Mouse (Mus musculus) embryo, embryonic 10.5 days (tissue): Measurements from ENCODE around the gene Insl3.
A peak's percentile ranks its signal among the peaks of the same experiment; 100 is the strongest.
"Not testable (repeated sequence)": the region's sequence is repeated elsewhere in the genome, so short reads cannot be mapped to it uniquely, and the experiment has no call there.

Source experiments
- DNase-seq: peaks from one replicate; pipeline ENCODE4 v3.0.0-alpha.2; 2015; ENCODE audit warnings: low spot score

The Insl3 gene

DNA sequence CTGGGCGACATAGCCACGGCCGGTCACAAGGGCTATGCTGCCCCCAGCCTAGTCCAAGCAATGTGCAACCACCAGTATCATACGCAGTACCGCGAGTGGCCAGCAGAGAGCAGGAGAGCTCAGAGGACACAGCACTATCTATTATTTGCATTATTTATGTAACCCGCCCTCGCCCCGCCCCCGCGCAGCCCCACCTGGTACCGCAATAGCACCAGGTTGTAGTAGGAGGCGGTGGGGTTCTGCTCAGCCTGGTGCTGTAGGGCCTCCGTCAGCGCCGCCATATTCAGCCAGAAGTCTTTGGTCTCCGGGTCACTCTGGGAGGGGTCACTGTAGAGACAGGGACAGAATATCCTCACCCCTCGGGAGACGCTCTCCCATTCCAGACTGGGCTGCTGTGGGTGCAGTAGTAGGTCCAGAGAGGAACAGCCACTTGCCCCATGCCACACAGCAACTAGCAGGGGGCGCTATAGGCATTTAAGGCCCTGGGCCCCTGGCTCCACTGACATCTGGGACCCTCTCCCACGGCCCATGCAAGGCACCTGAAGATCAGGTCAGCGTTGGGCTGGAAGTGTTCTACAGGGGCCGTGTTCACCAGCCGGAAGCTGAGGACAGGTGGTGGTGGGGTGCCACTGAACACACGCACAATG is 20.9 kb downstream of the Insl3 start:
- peak; percentile 91 for DNase-seq

DNA sequence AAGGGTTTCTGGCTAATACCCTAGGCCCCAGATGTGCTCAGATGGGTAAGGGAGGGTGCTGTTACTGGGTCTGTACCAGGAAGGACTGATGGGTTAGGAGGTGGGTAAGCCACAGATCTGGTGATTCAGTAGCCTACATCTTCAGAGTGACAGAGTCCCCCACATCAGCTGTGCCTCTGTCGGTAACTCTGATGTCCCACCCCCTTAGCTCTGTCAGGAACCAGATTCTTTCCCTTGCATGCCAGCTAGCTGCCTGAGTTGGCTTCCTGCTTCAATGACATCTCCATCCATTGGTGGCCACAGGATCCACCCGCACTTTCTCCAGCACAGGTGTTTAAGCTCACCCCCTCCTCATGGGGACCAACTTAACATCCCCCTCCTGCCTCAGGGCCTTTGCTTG is 22.6 kb downstream of the Insl3 start:
- DNase-seq: no peak

DNA sequence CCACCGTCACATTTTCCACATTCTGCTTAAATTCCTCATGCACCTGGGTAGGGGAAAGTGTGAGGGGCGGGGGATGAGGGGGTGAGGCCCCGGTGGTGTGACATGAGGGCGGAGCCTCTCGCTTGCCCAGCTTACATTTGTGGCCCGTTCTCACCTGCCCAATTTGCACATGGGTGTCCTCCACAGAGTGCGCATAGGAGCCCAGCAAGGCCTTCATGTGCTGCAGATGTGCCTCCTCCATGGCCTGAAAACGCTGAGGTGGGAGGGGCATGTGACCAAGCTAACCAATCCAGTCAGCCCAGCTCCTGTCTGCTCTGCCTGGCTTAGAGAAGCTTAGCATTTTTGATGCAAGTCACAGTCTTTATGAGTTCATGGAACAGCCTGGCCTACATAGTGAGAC is 26.5 kb downstream of the Insl3 start:
- DNase-seq: no peak

DNA sequence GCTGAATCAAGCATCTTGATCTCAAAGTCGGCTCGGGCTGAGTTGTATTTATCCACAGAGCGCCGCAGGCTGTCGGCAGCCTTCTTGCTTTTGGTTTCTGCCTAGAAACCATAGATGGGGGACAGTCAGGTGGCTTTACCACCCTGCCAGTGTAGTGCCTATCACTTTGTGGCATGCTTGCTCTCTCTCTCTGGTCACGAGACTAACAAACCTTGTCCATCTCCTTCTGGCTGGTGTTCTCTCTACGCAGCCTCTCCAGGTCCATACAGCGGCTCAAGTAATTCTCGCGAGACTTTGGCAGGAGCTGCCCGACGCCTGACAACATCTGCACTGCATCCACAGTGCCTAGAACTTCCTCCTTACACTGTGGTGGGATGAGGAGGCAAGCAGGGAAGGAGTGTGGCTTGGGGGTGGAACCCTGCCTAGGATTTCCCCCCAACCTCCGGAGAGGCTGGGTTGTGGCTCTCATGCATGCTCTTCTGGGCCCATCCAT is 27.6 kb downstream of the Insl3 start:
- no peak for DNase-seq

DNA sequence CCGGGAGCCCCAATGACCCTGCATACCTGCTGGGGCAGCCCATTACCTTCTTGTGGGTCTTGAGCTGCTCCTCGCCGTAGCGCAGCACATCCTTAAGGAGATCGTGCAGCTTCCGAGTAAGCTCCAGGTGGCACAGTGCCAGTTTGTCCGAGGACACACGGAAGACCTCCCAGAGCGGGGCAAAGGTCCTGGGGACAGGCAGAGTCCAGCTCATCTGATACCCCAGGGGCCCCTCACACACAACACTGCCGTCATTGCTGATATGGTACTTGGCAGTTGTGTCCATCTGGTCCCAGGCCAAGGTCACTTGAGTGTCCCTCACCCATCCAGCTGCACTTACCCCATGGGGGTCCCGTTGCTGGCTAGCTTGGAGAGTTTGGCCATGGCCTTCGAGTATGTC is 28.1 kb downstream of the Insl3 start:
- no peak for DNase-seq

DNA sequence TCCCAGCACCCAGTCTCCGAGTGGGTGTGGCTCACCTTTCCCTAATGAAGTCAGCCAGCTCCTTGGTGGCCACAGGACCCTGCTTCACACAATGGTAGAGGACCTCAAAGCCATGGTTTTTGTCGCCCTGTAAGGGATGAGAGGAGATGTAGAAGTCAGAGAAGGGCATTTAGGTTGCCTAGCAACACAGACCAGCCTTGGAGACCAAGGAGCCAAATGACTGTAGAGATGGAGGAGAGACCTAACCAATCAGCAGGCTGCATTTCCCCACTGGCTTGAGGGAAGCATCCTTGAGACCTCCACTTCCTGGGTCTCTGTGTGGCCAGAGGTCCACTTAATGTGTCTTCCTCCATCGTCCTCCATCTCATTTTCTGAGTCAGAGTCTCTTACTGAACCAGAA is 29.2 kb downstream of the Insl3 start:
- DNase-seq: no peak

DNA sequence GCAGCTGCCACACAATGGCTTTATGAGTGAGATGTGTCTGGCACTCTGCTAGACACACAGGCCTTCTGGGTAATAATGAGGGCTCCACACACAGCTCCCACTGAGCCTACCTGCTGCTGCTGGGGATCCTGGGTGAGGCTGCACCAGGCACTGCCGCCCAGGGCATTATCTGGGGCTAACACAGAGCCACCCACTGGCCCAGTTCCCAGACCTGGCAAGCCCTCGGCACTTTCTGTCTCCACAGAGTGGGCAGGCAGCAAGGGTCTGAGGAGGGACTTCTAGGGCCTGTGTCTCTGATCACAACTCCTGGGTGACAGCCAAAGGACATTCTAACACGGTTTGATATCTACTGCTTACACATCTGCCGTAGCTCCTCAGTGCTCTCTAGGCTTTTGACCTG is 30.2 kb downstream of the Insl3 start:
- DNase-seq: no peak

DNA sequence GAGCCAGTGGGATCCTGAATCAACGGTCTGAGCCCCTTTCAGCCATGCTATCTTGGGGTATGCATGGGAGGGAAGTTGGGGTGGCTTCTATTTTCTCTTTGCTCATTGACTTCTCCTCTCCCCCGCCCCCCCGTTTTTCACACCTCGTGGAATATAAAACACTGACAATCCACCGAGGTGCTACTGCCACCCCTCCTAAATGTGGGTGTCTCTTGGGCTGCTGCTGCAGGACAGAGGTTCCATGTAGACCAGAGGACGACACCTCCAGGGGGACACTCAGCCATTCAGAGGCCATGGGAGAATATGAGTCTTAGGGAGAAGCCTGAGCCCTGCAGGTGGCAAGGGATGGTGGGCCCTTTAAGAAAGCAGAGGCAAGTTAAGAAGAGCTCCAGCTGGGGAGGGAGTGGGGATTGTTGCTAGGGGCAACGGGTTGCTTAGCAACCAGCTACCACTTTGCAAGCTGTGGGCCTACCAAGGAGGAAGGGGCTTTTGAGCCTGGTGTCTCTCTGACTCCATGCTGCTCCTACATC is 31.0 kb downstream of the Insl3 start:
- DNase-seq: peak; percentile 90

DNA sequence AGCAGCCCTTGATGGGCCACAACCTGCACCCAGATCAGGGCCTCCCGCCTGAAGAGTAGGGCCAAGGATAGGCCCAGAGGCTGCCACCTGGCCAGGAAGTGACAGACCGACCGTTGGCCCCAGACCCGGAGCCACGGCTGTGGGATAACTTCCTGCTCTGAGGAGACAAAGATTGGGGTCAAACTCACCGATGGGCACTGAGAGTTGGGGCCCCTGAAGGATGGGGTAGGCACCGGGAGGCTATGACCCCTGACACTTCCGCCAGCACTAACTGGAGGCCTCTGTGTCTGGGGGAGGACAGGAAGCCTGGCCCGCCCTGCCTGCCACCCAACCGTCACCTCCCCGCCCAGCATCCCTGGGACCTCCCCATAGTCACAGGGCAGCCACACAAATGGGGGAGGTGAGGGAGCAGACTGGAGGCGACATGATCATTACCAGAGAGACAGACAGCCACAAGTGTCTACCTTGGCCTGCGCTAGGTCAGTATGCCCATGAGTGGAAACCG is 34.1 kb downstream of the Insl3 start:
- DNase-seq: no peak

DNA sequence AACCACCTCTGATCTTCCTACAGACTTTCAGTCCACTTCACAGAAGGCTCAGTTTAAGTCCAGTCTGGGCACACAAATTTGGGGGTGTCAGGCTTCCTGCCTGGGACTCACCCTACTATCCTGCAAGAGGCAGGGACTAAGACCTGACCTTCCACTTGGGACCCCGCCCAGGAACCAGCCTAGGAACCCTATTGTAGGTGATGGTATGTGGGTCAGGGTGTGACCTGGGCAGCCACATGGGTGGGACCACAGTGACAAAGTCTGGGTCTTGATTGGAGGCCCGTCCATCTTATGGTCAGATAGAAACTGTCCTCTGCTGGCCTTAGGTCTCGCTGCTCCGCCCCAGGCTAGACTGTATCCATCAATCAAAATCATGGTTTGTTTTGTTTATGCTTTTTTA is 35.4 kb downstream of the Insl3 start:
- DNase-seq: no peak

DNA sequence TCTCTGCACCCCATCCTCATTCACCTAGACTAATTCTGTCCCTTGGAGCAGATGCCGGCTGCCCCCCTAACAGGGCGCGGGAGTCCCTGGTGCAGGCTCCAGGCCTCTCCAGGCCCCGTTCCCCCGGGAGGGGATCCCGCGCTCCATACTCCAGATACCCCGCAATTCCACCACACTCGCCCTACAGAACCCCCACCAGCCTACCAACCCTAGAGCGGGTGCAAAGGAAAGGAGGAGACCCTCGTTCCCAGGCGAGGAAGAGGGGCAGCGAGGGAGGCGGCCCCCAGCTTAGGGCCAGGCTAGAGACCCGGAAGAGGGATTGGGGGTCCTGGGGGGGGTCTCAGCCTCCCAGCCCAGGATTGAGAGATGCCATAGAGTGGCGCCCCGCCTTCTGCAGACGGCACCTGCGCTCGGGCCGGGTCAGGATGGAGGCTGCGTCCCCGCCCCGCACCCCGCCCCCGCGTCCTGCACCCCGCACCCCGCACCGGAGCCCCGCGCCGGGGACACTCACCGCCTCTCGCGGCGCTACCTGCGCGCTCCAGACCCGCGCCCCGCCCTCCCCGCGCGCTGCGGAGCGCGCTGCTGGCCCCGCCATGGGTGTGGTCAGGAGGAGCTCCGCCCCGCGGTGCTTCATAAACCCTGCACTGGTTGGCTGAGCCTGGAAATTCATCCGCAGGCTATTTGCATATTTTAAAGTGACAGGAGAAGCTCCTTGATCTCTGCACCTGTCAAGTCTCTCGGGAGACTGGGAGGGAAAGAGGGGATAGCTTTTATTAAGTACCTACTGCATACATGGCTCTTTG is 36.3 kb downstream of the Insl3 start, which contains the start of gene Fcho1:
Gene Fcho1, minus strand, starts transcription at position 595 of the 803 bp plus-strand sequence.
- DNase-seq: peak; percentile 91

DNA sequence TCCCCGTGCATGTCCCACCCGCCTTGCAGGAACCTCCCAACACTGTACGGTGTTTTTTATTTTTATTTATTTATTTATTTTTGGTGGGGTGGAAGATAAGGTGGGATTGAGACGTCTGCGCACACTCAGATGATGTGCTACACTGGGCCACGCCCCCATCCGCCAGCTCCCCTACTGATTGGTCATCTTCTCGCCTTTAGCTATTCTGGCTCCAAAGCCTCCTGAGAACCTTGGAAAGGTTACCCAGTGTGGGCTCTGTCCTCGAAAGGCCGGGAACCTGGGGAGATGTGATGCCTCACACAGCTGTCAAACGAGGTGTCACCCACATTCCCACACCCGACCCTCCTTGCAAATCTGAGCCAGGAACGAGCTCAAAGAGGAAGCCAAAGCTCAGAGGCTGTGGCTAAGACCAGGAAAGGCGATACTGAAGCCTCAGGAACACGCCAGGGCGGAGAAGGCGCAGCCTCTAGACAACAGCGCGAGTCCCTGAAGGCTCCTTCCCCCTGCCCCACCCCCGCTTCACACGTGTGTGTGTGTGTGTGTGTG is 39.3 kb downstream of the Insl3 start:
- peak; percentile 57 for DNase-seq

DNA sequence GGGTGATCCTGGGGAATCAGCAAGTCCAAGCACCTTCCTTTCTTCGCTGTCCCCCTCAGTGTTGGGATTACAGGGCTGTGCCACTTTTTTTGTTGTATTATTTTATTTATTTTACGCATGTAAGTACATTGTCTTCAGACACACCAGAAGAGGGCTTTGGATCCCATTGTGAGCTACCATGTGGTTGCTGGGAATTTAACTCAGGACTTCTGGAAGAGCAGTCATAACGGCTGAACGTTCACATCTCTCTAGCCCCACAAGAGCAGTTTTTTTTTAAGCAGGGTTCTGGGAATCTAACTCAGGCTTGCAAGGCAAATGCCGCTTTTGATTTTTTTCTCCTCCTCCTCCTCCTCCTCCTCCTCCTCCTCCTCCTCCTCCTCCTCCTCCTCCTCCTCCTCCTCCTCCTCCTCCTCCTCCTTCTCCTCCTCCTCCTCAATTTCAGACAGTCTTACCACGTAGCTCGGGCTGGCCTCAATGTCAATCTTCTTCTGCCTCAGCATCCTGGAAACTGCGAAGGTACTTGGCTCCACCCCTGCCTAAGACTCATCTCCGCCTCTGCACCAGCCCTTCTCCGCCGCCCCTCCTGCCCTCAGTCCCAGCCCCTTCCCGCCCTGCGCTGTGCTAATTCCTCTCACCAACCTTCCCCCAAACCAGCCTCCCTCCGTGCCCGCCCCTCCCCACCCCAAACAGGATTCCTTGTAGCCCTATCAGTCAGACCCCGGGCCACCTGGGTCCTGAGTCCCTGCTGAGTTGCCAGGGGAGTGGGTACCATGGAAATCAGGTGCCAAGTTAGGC is 40.0 kb downstream of the Insl3 start:
- DNase-seq: peak; percentile 44

DNA sequence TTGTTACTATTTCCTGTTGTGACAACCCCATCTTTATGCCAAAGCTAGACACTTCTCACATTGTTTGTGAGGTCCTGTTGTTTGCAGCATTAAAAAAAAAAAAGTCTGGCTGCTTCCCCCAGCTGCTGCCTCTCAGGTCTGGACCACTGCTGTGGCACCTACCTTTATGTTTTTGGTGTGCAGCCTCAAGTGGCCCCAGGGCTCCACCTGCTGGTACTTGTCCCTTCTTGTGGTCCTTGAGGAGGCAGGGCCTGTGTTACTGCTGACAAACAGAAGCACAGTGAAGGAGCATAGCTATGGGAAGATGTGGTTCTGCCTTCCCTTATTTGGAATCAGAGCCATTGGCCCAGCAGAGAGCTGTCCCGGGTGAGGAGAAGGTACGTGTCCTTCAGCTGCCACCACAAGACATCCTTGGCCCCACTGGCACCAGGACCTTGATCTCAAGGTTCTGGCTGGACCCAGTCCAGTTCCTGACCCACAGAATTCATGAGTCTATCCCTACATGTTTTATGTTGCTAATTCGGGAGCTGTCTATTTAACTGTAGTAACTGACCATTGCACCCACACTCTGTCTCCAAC is 42.7 kb downstream of the Insl3 start:
- DNase-seq: peak; percentile 57

DNA sequence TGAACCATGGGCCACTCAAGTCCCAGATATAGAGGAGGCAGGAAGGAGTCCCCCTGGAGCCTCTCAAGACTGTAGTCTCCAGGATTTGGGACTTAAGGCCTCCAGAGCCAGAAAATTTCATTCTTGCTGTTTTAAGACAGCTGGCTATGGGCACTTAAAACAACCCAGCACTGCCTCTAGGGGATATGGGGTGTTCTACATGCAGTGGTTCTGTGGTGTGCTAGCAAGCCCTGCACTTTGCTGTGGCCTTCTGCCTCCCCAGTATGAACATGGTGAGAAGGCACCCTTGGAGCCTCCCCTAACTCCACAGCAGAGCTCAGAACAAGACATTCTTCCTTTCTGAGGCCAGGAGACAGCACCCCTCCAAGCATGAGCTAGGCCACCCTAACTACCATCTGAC is 49.3 kb downstream of the Insl3 start:
- DNase-seq: not testable (repeated sequence)
